Mouse (Mus musculus) cerebellum, adult 11-12 months (tissue): ENCODE results near the gene Slc33a1.

Source experiments
- DNase-seq: peaks from one replicate; pipeline ENCODE4 v3.0.0; 2022

Gene Slc33a1

DNA sequence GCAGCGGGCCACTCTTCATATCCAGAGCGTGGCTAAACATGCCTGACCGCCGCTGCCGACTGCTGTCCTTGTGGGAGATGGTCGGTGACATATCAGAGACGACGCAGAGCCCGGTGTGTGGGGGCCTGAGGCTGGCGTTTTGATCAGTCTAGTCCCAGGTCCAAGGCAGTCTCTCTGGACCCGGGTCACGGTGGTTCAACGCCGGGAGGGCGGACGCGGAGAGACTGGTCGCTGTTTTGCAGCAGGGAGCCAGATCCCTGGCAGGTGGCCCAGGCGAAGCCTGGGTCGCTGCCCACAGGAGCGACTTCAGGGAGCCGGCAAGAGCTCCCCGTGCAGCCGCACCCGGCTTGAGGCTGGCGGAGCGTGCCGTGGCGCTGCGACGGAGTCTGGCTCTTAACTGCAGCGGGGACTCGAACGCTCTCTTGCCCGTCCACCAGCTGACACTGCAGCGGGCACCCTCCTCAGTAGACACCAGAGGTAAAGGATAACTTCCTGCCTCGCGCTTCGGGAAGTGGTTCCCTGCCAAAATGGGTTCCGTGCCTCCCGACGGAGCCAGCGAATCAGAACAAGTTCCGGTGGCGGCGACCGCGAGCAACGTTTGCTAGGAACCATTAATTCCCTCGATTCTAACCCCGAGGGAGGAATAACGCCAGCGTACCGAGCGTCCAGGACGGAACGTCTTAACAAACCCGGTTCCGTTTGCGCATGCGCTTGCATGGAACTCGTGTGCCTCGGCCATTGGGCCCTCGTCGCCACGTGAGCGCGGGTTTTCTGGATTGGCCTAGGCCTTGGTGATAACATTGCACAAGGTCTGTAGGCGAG, at the start of gene Slc33a1:
Gene Slc33a1, minus strand, starts transcription at position 669 of the 822 bp plus-strand sequence.
- peak; percentile 99 for DNase-seq

DNA sequence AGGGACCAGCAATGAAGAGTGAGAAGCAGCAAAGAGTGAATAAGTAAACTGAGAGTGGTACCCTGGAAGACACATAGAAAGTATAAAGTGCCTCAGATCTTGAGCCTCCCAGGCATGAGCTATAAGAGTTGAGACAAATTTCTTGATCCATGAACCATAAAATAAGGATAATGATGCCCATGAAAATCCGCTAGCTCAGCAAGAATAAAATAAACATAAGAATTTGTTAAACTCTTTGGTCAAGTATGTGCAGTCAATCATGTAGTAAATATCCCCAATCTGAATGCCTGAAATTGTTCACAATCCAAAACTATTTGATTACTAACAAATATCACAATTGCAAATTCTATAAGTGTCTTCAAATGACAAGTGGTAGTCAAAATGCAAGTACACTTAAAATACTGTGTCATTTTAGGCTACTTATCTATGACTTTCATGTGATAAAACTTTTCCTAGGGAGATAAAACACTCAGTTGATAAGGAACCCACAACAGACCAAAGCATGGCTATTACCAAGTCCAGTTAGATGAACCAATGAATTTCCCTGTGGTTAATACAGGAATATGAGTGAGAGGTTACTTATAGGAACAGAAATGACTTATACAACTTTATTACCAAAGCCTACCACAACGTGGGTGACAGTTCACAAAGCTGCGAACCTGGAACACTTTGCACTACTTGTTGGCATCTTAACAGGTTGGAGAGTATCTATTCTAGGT, 24.3 kb upstream of the Slc33a1 start:
- DNase-seq = no peak

DNA sequence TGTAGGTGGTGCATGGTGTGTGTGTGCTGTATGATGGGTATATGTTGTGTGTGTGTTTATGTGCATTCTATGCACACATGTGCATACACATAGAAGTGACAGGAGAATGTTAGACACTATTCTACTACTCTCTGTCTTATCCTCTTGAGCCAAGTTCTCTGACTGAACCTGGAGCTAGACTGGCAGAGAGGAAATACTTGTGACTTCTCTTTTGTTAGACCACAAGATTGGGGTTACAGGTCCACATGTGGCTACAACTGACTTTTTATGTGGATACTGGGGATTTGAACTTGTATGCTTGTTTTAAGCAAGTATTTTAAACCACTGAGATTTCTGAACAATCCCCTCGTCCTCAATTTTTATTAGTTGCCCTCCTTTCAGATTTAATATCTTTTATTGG, 22.1 kb upstream of the Slc33a1 start:
- no peak for DNase-seq

DNA sequence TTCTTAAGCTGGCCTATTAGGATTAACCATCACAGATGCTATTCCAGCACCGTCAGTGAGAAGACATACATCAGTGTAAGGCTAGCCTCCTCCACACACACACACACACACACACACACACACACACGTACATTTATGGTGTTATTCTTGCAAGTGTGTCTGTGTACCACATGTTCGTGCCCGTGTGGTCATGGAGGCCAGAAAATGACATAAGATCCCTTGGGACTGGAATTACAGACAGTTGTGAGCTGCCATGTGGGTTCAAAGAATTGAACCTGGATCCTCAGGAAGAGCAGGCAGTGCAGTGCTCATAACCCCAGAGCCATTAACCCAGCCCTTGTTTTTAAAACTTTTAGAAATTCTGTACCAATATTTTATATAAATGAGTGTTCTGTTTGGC, 13.3 kb upstream of the Slc33a1 start:
- DNase-seq = no peak

DNA sequence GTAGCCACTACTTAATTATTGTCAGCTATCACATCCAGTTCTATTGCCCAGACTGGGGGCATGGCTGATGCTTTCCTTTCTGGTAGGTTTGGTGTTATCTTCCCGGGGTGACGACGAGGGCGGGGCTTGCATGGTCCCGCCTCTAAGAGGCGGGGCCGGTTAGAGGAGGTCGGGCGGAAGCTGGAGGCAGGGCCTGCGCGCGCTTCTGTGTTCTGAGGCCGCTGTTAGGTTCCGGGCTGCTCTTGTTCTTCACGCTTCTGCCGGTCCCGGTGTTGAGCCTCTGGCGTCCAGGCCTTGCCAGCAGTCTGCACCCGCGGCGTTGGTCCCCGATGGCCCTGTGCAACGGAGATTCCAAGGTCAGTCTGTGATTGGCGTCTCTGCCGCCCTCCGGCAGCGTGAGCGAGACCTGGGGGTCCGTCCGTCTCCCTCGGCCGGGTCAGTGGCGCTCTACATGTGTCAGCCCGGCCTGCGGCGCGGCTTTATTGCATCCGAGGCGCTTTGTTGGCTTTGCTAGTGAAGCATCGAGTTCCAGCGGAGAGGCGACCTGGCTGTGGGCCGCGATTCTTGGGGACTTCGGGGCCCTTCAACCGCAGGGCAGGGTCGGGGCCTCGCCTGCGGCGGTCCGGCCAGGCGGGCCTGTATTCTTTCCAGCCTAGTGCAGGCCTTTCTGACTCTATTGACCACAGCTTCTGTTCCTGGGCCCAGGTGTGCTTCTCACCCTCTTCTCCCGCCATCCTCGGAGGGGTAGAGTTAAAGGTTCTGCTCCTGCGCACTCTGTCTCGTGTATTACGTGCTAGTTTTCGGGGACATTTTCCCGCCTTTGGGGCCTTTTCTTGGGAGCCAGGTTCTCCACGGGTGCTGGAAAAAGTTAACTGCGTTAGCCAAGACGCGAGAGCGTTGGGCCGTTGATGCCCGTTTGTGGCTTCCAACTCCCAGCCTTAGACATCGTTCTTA, 11.7 kb upstream of the Slc33a1 start, which contains the start of gene Gmps:
Gene Gmps, plus strand, starts transcription at position 152 of the 954 bp plus-strand sequence.
- DNase-seq = peak; percentile 93

DNA sequence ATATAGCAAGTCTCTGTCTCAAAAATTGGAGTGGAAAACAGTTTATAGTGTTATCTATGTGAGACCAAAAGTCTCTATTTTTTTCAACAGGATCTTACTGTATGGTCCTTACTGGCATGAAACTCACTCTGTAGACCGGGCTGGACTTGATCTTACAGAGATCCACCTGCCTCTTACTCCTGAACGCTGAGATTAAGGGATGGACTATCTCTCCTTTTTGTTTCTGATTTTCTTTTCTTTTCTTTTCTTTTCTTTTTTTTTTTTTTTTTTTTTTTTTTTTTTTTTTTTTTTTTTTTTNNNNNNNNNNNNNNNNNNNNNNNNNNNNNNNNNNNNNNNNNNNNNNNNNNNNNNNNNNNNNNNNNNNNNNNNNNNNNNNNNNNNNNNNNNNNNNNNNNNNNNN, 1.4 kb upstream of the Slc33a1 start:
- DNase-seq = no peak

DNA sequence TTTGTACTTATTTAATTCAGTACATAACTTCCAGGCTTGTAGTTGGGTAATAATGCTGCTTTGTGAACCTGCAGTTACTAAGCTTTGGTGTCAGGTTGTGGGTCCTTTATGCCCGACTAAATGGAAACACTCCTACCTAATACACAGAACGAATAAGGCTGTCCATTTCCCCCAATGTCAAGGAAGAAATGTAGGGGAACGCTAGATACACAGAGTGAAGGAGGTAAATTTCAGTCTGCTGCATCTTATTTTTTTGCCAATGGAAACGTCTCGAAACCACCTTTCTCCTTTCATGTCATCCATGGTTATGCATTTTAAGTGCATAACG, 318 bp upstream of the Slc33a1 start:
- no peak for DNase-seq

DNA sequence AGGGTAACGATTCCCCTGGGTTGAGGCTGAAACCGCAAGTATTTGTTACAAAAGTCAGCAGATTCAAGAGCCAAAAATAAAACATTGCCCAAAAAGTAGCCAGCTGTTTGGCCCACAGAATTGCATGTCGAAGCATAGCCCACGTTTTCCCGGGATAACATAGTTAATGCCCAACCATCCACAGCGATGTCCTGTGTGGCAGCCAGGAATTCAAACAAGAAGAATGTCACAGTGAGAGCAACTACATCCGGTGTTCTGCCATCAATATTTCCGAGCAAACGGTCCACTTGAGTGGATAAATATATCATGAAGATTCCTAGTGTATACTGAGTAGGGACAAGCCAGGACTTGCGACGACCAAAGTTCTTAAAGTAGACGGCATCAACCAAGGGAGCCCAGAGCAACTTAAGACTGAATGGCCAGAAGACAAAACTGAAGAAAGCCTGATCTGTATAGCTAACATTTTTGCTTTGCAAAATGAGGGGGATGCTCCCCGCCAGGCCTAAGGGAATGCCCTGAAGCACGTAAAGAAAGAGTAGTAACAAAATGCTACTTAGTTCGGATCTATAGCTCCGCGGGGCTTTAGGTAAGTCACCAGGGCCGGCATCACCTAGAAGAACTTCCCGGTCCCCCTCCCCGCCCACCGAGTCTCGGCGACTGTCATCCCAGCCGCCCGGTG, 1.0 kb downstream of the Slc33a1 start:
- DNase-seq = no peak

DNA sequence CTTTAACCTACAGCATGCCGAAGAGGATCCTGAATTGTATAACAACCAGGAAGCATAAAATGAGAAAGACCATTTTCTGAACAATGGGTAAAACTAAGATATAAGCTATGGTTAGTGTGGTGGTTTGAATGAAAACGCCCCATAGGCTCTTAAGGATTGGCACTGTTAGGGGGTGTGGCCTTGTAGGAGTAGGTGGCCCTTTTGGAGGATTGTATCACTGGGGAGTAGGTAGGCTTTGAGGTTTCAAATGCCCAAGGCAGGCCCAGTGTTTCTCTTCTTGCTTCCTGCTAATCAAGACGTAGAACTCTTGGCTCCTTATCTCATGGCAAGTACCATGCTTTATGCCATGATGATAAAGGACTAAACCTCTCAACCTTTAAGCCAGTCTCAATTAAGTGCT, 14.7 kb downstream of the Slc33a1 start:
- no peak for DNase-seq

DNA sequence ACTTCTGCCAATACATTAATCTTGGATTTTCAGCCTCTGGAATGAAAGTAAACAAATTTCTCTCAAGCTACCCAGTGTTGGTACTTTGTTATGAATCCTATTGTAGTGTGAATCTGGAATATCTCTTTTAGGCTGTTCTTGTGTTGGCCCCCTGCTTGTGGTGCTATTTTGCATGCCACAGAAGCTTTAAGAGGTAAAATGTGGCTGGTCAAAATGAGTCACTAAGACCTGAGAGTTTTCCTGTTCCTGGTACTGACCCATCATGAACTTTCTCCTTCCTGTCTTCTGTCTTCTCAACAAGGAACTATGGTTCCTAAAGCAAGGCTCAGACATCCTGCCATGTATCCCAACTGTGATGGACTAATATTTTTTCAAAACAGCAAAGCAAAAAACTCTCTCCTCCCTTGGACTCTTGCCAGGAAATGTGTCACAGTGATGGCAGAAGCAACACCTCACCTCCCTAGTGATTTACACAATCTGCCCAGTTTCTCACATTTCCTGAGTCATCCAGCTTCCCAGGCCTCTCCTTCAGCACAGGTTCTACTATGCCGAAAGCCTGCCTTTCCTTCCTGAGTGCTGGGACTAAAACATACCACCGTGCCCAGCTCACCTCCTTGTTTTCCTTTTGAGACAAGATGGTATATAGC, 23.2 kb downstream of the Slc33a1 start:
- DNase-seq = peak; percentile 26

DNA sequence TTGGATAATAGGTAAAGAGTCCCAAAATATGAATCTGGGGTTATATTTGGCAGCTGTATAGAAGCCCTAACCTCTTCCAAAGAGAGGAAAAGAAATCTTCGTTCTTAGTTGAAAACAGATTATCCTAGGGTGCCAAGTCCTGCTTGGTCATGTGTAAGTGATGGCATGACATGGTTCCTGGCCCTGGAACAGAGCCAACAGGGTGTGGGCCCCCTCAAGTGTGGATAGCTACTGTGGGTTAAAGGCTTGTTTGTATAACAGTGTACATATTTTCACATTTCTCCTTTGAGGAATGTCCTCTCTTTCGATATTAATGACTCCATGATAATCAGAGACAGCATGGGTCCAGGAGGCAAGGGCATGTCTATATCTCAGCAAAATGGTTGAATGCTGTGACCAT, 25.6 kb downstream of the Slc33a1 start:
- DNase-seq = no peak

DNA sequence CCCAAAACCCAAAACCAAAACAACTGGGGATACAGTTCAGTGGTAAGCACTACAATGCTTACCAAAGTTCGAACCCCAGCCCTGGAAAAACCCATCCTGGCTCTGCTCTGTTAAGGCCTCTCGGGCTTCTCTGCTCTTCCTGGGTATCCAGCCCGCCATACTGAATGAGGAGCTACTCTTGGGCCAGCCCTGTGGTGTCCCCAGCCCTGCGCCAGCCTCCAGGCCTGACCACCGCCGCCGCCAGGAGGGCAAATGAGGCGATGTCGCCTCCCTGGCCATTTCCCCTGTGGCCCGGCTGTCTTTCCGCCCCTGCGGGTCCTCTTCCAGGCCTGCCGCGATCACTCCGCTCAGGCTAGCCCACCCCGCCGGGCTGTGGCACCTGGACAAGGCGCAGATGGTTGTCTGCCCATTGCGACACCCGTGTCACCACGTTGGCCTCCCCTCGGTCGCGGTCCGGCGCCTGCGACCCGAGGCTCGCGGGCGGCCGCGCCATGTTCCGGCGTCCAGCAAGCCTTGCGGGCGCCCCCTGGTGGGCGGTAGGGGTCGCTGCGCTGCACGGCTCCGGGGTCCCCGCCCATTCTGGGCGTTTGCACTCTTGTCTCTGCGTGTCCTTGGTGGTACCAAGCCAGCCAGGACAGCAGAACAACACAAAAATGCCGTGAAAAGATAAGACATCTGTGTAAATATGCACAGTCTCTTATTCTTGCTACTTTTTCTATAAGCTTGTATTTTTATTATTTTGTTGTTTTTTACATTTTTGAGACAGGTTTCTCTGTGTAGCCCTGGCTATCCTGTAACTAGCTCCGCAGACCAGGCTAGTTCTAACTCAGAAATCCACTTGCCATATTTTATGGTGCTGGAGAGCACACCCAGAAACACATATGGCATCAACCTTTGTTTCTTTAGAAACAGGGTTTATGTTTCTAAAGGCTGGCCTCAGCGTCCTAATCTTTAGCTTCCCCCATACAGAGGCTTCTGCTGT, 35.4 kb downstream of the Slc33a1 start, which contains the start of gene E130311K13Rik:
Gene E130311K13Rik, minus strand, starts transcription at position 595 of the 982 bp plus-strand sequence.
- peak; percentile 87 for DNase-seq

DNA sequence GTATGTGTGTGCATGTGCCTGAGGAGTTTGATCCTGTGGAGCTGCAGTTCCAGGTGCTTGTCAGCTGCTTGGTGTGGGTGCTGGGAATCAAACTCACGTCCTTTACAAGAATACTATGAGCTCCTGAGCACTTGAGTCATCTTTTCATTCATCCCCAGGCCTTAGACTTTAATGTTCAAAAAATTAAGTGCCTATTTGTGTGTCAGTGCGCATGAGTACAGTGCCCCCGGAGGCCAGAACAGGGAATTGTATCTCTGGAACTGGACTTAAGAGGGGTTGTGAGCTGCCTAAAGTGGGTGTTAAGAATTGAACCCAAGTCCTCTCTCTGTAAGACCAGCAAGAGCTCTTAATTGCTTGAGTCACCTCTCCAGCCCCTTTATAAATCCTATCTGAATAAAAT, 44.9 kb downstream of the Slc33a1 start:
- no peak for DNase-seq

DNA sequence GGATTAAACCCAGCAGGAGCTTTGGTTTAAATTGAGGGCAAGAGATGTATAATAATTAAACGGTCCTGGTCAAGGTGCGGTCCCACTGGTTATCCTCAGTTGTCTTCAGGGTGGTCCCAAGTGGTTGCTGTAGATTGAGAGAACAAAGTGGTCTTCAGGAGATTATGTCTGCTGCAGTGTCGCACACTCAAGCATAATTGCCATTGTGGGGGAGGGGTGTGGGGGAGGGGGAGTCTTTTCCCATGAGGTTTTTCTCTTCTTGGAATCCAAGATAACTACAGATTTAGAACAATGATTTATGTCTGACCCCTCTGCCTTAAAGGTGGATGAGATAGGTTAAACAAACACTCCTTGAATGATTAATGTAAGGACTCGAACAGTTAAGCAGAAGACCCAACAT, 54.3 kb downstream of the Slc33a1 start:
- DNase-seq = no peak

DNA sequence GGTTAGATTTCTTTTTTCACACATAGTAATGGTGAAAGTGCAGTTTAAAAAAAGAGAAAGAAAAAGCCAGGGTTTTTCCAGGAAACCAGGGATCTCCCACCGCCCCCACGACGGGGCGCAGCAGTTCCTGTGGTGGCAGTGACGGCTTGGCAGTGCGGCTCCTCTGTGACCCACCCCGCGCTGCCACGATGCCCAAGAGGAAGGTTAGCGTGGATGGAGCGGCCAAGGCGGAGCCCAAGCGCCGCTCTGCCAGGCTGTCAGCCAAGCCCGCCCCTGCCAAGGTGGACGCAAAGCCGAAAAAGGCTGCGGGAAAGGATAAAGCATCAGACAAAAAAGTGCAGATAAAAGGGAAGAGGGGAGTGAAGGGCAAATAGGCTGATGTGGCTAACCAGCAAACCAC, 59.3 kb downstream of the Slc33a1 start:
- no peak for DNase-seq

DNA sequence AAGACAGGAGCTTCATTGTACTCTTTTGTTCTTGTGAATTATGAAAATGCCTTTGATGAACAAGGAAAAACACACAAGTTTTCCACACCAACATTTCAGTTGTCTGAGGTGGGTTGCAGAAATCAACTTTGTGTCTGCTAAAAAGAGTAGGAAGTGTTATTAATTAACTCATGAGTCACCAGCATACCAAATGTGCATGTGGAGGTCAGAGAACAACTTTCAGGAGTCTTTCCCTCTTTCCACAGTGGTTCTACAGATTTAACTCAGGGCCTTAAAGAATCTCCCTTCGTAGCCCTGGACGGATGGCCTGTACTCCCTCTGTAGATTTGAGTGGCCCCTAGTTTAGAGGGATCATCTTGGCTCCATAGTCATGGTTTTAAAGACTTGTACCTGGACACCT, 60.4 kb downstream of the Slc33a1 start:
- DNase-seq = no peak

DNA sequence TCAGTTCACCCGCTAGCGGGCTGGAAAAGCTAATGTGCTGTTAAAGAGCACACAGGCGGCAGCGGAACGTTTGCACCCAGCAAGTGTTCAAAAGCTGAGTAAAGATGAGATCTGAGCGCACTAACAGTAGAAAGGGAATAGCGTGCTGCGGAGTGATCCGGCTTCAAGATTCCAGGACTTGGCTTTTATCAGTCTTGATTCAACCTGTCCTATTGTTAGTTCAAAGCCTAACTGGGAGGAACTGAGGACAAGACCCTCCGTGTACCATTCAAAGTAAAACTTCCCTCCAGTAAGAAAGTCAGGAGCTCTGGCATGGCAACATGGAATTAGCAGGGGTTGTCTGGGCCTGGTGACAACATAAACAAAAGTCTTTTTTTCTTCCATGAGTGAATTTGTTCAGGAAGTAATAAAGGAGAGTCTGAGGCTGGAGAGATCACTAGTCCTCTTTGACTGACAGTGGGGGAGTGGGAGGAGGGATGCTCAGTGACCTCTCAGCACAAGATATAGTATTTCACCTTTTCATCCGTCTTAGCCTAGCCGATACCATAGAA, 64.5 kb downstream of the Slc33a1 start:
- no peak for DNase-seq

DNA sequence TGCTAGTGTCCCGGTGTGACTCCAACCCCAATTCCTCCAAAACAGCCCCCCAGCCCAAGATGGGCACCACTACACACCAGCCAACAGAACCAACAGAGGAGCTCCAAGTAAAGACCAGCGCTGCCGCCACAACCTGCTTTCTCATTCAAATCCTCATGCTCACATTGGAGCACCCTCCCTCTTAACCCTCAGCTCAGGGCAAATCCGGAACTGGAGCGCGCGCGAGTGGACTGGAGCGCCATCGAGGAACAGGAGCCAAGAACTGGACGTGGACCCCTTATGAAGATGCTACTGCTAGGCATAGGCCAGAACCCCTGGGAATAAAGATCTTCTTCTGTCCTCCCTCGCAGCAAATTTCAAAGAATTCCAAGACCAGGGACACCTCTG, 65.3 kb downstream of the Slc33a1 start, which contains the start of gene Plch1:
Gene Plch1, minus strand, starts transcription at position 164 of the 387 bp plus-strand sequence.
- DNase-seq = no peak

DNA sequence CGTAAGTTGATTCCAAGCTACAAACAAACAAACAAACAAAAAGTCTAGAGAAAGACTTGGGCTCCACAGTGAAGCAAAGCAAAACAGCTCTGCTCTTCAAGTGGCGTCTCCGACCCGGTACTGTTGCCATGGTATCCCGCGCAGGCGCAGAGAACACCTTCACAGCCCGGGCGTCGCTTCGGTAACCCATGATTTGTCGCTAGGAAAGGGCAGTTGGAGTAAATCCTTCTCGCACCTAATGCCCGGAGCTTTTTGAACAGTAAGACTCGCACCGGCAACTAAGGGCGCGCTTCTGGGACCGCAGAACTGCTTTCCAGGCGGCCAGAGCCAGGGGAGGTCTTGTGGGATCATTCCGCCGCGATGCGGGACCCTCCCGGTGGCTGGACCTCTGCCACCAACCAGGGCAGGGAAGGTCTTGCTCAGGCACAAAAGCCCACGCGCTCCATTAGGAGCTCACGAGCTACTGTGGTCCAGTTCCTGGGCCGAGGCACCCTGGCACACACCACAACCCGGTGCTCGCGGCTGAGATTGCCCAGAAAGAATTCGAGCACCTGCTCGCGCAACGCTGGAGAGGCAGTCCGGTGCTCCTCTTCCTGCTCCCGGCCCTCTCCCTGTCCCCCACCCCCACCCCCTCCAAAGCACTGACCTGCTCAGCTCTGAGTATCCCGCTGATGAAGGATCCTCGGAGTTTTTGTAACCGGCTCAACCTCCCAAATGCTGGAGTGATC, 65.8 kb downstream of the Slc33a1 start:
- DNase-seq = peak; percentile 45

DNA sequence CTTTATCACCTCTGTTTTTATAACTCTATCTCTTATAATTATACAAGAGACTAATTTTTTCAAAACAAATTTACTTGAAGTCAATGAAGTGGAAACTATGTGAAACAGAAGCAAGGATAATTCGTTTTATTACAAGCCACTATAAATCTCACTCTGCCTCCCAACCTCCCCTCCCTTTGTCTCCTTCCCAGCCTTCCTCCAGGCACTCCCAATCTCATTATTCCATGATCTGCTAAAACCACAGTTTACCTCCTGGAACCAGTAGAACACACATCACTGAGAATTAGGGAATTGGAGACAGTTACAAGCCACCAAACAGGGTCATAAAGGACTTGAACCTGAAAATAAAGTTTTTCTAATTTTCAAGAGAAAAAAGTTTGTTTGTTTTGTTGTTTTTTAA, 67.4 kb downstream of the Slc33a1 start:
- no peak for DNase-seq
